Mouse (Mus musculus): ENCODE data around the gene Mdfi. TPM values are rescaled to one million over a fixed set of nuclear protein-coding genes. Genes with fewer than 3 reads are reported as not detected.

Mdfi gene
- total and polyA plus RNA-seq, 2 experiments, result 0.65 to 2.9 TPM

DNA sequence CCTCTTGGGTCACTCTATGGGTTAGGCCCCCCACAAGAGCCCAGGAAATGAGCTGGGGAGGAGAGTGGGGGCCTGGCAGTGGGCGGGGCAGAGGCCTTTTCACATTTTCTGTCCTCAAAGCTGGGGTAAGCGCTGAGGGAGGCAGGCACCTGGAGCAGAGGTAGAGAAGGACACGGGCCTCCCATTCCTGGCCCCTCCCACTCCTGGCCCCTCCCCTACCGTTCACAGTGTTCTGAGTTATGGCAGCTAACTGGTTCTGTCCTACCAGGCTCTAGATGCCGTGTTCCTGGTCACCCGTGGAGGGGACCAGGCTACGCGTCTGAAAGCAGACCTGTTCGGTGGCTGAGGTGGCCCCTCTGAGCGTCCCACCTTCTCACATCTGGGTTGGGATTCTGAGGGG, 19.0 kb downstream of the Mdfi start:
- no peak overlapping the region for H3K4me3 ChIP-seq (ENCODE audit: insufficient read depth, low read depth, low read length)
- H3K79me2 ChIP-seq (ENCODE audit: control insufficient read depth, insufficient read depth, low read length), result no peaks in the 10 kb centered on the region
- H3K36me3 ChIP-seq (ENCODE audit: control insufficient read depth, insufficient read depth, low read length), result no peaks in the 10 kb centered on the region
- H3K4me1 ChIP-seq (ENCODE audit: control insufficient read depth, insufficient read depth, low read length), result no peaks in the 10 kb centered on the region
- no peak overlapping the region for H3K27ac ChIP-seq (replicated peaks; ENCODE audit: insufficient read depth, low read depth, low read length)
- DNase-seq (ENCODE audit: extremely low read depth, low read depth, low spot score), result no peak
- H3K27me3 ChIP-seq (ENCODE audit: control insufficient read depth, insufficient read depth, low read length), result no peaks in the 10 kb centered on the region
- no peak overlapping the region for H3K9ac ChIP-seq (ENCODE audit: low read depth, low read length)
- TF ChIP-seq POLR2A (IDR thresholded peaks at IDR 0.05; ENCODE audit: extremely low read depth, insufficient read depth, low read length) (no peak), CTCF (IDR thresholded peaks at IDR 0.05; ENCODE audit: low read depth, low read length) (no peak)
- WGBS, result 73% methylated on average over 10 of the region's 10 CpGs

DNA sequence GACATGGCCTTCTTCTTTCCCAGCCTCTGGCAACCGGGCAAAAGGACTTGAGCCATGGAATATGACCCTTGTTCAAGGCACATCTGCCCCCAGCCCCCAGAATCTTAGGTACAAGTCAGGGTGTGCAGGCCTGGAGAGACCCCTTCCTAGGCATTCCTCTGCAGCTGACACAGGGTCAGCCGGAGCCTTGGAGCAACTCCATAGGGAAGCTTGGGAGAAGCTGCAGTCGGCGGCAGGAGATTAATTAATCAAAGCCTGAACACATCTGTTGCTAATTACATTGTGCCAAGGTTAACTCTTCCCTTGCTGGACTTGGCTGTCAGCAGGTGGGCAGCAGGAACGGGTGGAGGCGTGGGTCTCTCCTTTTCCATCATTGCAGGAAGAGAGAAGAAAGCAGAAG, 20.0 kb downstream of the Mdfi start:
- H3K36me3 ChIP-seq (ENCODE audit: control insufficient read depth, insufficient read depth, low read length), result no peaks in the 10 kb centered on the region
- H3K79me2 ChIP-seq (ENCODE audit: control insufficient read depth, insufficient read depth, low read length), result no peaks in the 10 kb centered on the region
- 70% methylated on average over 6 of the region's 6 CpGs for WGBS
- no peaks in the 10 kb centered on the region for H3K27me3 ChIP-seq (ENCODE audit: control insufficient read depth, insufficient read depth, low read length)
- H3K27ac ChIP-seq (replicated peaks; ENCODE audit: insufficient read depth, low read depth, low read length), result no peak overlapping the region
- no peaks in the 10 kb centered on the region for H3K4me1 ChIP-seq (ENCODE audit: control insufficient read depth, insufficient read depth, low read length)
- H3K4me3 ChIP-seq (ENCODE audit: insufficient read depth, low read depth, low read length), result no peak overlapping the region
- TF ChIP-seq POLR2A (IDR thresholded peaks at IDR 0.05; ENCODE audit: extremely low read depth, insufficient read depth, low read length), result no peak
- no peak for TF ChIP-seq CTCF (IDR thresholded peaks at IDR 0.05; ENCODE audit: low read depth, low read length)
- H3K9ac ChIP-seq (ENCODE audit: low read depth, low read length), result no peak overlapping the region
- DNase-seq (ENCODE audit: extremely low read depth, low read depth, low spot score), result no peak

- DNase-seq (ENCODE audit: extremely low read depth, low read depth, low spot score), result no peak
- no peak overlapping the region for H3K4me3 ChIP-seq (ENCODE audit: insufficient read depth, low read depth, low read length)
- no peaks in the 10 kb centered on the region for H3K27me3 ChIP-seq (ENCODE audit: control insufficient read depth, insufficient read depth, low read length)
- no peaks in the 10 kb centered on the region for H3K79me2 ChIP-seq (ENCODE audit: control insufficient read depth, insufficient read depth, low read length)
- no peak for TF ChIP-seq POLR2A (IDR thresholded peaks at IDR 0.05; ENCODE audit: extremely low read depth, insufficient read depth, low read length)
- TF ChIP-seq CTCF (IDR thresholded peaks at IDR 0.05; ENCODE audit: low read depth, low read length), result no peak
- H3K4me1 ChIP-seq (ENCODE audit: control insufficient read depth, insufficient read depth, low read length), result no peaks in the 10 kb centered on the region
- H3K36me3 ChIP-seq (ENCODE audit: control insufficient read depth, insufficient read depth, low read length), result no peaks in the 10 kb centered on the region
- no peak overlapping the region for H3K9ac ChIP-seq (ENCODE audit: low read depth, low read length)
- no peak overlapping the region for H3K27ac ChIP-seq (replicated peaks; ENCODE audit: insufficient read depth, low read depth, low read length)
- 55% methylated on average over 5 of the region's 5 CpGs for WGBS
These were observed 20.9 kb downstream of the Mdfi start for GRCm38 (mm10) chr17:47813616-47814015.

GRCm38 (mm10) chr17:47812200-47812599, 22.3 kb downstream of the Mdfi start:
- H3K4me3 ChIP-seq (ENCODE audit: insufficient read depth, low read depth, low read length), result no peak overlapping the region
- DNase-seq (ENCODE audit: extremely low read depth, low read depth, low spot score), result no peak
- no peaks in the 10 kb centered on the region for H3K79me2 ChIP-seq (ENCODE audit: control insufficient read depth, insufficient read depth, low read length)
- no peak overlapping the region for H3K9ac ChIP-seq (ENCODE audit: low read depth, low read length)
- H3K27me3 ChIP-seq (ENCODE audit: control insufficient read depth, insufficient read depth, low read length), result no peaks in the 10 kb centered on the region
- no peaks in the 10 kb centered on the region for H3K36me3 ChIP-seq (ENCODE audit: control insufficient read depth, insufficient read depth, low read length)
- TF ChIP-seq CTCF (IDR thresholded peaks at IDR 0.05; ENCODE audit: low read depth, low read length), result no peak
- no peak for TF ChIP-seq POLR2A (IDR thresholded peaks at IDR 0.05; ENCODE audit: extremely low read depth, insufficient read depth, low read length)
- no peaks in the 10 kb centered on the region for H3K4me1 ChIP-seq (ENCODE audit: control insufficient read depth, insufficient read depth, low read length)
- 88% methylated on average over 6 of the region's 6 CpGs for WGBS
- H3K27ac ChIP-seq (replicated peaks; ENCODE audit: insufficient read depth, low read depth, low read length), result no peak overlapping the region

DNA sequence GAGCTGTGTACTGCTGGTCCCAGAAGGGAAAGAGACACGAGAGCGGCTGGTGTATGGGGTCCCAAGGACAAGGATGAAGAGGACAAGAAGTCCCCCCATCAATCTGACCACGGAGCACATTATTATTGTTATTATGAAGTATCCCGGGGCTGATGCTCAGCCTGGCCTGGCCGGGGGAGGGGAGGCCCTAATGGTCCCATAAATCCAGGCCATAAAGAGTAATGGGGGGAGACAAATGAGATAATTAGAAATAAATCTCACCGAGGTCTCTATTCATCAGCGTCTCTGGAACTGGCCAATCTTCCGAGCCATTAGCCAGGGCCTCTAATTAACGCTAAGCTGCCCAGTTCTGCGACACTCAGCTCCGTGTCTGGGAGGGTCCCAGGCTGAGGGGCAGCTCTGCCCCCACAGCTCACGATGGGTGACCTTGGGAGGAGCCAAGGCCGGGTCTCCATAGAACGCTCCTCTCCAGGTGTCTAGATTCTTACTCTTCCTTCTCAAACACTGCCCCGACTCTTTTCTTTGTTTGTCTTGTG, 23.2 kb downstream of the Mdfi start:
- Histone ChIP-seq H3K4me3 (ENCODE audit: insufficient read depth, low read depth, low read length) (no peak overlapping the region), H3K79me2 (ENCODE audit: control insufficient read depth, insufficient read depth, low read length) (no peaks in the 10 kb centered on the region), H3K4me1 (ENCODE audit: control insufficient read depth, insufficient read depth, low read length) (no peaks in the 10 kb centered on the region), H3K9ac (ENCODE audit: low read depth, low read length) (no peak overlapping the region), H3K27ac (replicated peaks; ENCODE audit: insufficient read depth, low read depth, low read length) (no peak overlapping the region), H3K27me3 (ENCODE audit: control insufficient read depth, insufficient read depth, low read length) (no peaks in the 10 kb centered on the region), H3K36me3 (ENCODE audit: control insufficient read depth, insufficient read depth, low read length) (no peaks in the 10 kb centered on the region)
- WGBS, result 87% methylated on average over 15 of the region's 15 CpGs
- DNase-seq (ENCODE audit: extremely low read depth, low read depth, low spot score), result no peak
- TF ChIP-seq POLR2A (IDR thresholded peaks at IDR 0.05; ENCODE audit: extremely low read depth, insufficient read depth, low read length) (no peak), CTCF (IDR thresholded peaks at IDR 0.05; ENCODE audit: low read depth, low read length) (no peak)

- H3K79me2 ChIP-seq (ENCODE audit: control insufficient read depth, insufficient read depth, low read length), result no peaks in the 10 kb centered on the region
- H3K27ac ChIP-seq (replicated peaks; ENCODE audit: insufficient read depth, low read depth, low read length), result no peak overlapping the region
- H3K9ac ChIP-seq (ENCODE audit: low read depth, low read length), result no peak overlapping the region
- no peak for DNase-seq (ENCODE audit: extremely low read depth, low read depth, low spot score)
- TF ChIP-seq POLR2A (IDR thresholded peaks at IDR 0.05; ENCODE audit: extremely low read depth, insufficient read depth, low read length) (no peak), CTCF (IDR thresholded peaks at IDR 0.05; ENCODE audit: low read depth, low read length) (no peak)
- H3K36me3 ChIP-seq (ENCODE audit: control insufficient read depth, insufficient read depth, low read length), result no peaks in the 10 kb centered on the region
- H3K4me1 ChIP-seq (ENCODE audit: control insufficient read depth, insufficient read depth, low read length), result peaks cover 3% of the 10 kb centered on the region; the same call in 1 of the 2 replicates
- H3K27me3 ChIP-seq (ENCODE audit: control insufficient read depth, insufficient read depth, low read length), result no peaks in the 10 kb centered on the region
- WGBS, result 85% methylated on average over 9 of the region's 9 CpGs
- no peak overlapping the region for H3K4me3 ChIP-seq (ENCODE audit: insufficient read depth, low read depth, low read length)
These were observed 28.3 kb downstream of the Mdfi start for GRCm38 (mm10) chr17:47806230-47806629.
